Mouse (Mus musculus): ENCODE data around the gene Adgrb3. TPM values are rescaled to one million over a fixed set of nuclear protein-coding genes. Genes with fewer than 3 reads are reported as not detected.

Adgrb3 gene
- polyA plus RNA-seq, 1 experiment: 1.0 TPM

- Histone ChIP-seq H3K9me3 (replicated peaks; ENCODE audit: control insufficient read depth, insufficient read depth, low read length, poor library complexity, severe bottlenecking) (no peaks in the 10 kb centered on the region; the same call in 1 of the 2 replicates), H3K27me3 (ENCODE audit: control insufficient read depth, insufficient read depth, low read length, poor library complexity, severe bottlenecking) (no peaks in the 10 kb centered on the region), H3K4me1 (ENCODE audit: control insufficient read depth, insufficient read depth, low read length) (peaks cover 2% of the 10 kb centered on the region), H3K9ac (ENCODE audit: low read depth, poor library complexity, severe bottlenecking) (no peak overlapping the region), H3K27ac (ENCODE audit: insufficient read depth, low read length) (no peak overlapping the region), H3K36me3 (ENCODE audit: control insufficient read depth, insufficient read depth, low read length, poor library complexity, severe bottlenecking) (no peaks in the 10 kb centered on the region), H3K4me3 (ENCODE audit: low read depth, low read length) (no peak overlapping the region)
- no peak for TF ChIP-seq CTCF (IDR thresholded peaks at IDR 0.05; ENCODE audit: low read depth, low read length)
- no peak for TF ChIP-seq POLR2A (IDR thresholded peaks at IDR 0.05; ENCODE audit: insufficient read depth, low read length)
- TF ChIP-seq EP300 (IDR thresholded peaks at IDR 0.05; ENCODE audit: insufficient read depth, low read depth, low read length): no peak
Measured at GRCm38 (mm10) chr1:25185909-25186308, 643.6 kb downstream of the Adgrb3 start.

DNA sequence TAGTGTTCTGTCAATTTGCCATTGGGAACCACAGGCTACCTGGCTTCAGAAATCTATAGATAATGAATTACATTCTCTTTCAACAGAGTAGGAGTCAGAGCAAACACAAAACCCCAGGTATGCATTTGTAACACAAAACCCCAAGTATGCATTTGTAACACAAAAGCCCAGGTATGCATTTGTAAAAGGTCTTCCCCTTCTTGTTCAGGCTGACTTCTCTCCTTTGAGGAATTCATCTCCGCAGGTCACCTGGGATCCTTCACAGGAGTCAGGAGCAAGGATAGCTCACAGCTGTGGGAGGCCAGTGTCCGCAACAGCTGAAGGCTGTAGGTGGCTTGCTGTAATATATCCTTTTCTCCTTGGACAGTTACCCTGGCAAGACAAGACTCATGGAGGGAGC is 647.6 kb downstream of the Adgrb3 start:
- Histone ChIP-seq H3K4me1 (ENCODE audit: control insufficient read depth, insufficient read depth, low read length) (peaks cover 8% of the 10 kb centered on the region), H3K27ac (ENCODE audit: insufficient read depth, low read length) (no peak overlapping the region), H3K9me3 (replicated peaks; ENCODE audit: control insufficient read depth, insufficient read depth, low read length, poor library complexity, severe bottlenecking) (no peaks in the 10 kb centered on the region; the same call in 1 of the 2 replicates), H3K4me3 (ENCODE audit: low read depth, low read length) (no peak overlapping the region), H3K9ac (ENCODE audit: low read depth, poor library complexity, severe bottlenecking) (no peak overlapping the region), H3K36me3 (ENCODE audit: control insufficient read depth, insufficient read depth, low read length, poor library complexity, severe bottlenecking) (no peaks in the 10 kb centered on the region), H3K27me3 (ENCODE audit: control insufficient read depth, insufficient read depth, low read length, poor library complexity, severe bottlenecking) (no peaks in the 10 kb centered on the region)
- TF ChIP-seq EP300 (IDR thresholded peaks at IDR 0.05; ENCODE audit: insufficient read depth, low read depth, low read length): peak; percentile 87
- no peak for TF ChIP-seq CTCF (IDR thresholded peaks at IDR 0.05; ENCODE audit: low read depth, low read length)
- TF ChIP-seq POLR2A (IDR thresholded peaks at IDR 0.05; ENCODE audit: insufficient read depth, low read length): no peak

DNA sequence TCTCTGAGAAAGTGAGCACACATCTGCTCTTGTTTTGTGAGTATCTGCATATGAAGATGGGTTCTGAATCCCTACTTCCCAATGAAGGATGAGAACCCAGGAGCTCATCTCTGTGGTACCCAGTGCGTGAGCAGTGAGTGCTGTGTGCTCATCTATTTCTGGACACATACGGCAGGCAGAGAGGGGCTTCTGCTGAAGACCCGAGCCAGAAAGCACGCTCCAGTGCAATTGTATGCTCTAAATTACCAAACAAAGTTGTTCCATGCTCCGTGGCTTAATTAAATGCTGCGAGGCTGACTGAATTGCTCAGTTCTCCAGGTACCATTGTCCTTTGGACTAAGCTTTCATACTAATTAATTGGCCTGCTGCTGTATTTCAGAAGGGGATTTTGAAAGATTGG is 648.9 kb downstream of the Adgrb3 start:
- Histone ChIP-seq H3K27ac (ENCODE audit: insufficient read depth, low read length) (no peak overlapping the region), H3K9ac (ENCODE audit: low read depth, poor library complexity, severe bottlenecking) (no peak overlapping the region), H3K4me1 (ENCODE audit: control insufficient read depth, insufficient read depth, low read length) (peaks cover 8% of the 10 kb centered on the region), H3K4me3 (ENCODE audit: low read depth, low read length) (no peak overlapping the region), H3K36me3 (ENCODE audit: control insufficient read depth, insufficient read depth, low read length, poor library complexity, severe bottlenecking) (no peaks in the 10 kb centered on the region), H3K27me3 (ENCODE audit: control insufficient read depth, insufficient read depth, low read length, poor library complexity, severe bottlenecking) (no peaks in the 10 kb centered on the region), H3K9me3 (replicated peaks; ENCODE audit: control insufficient read depth, insufficient read depth, low read length, poor library complexity, severe bottlenecking) (no peaks in the 10 kb centered on the region; the same call in 1 of the 2 replicates)
- TF ChIP-seq POLR2A (IDR thresholded peaks at IDR 0.05; ENCODE audit: insufficient read depth, low read length) (no peak), CTCF (IDR thresholded peaks at IDR 0.05; ENCODE audit: low read depth, low read length) (no peak), EP300 (IDR thresholded peaks at IDR 0.05; ENCODE audit: insufficient read depth, low read depth, low read length) (no peak)

- Histone ChIP-seq H3K27me3 (ENCODE audit: control insufficient read depth, insufficient read depth, low read length, poor library complexity, severe bottlenecking) (no peaks in the 10 kb centered on the region), H3K36me3 (ENCODE audit: control insufficient read depth, insufficient read depth, low read length, poor library complexity, severe bottlenecking) (no peaks in the 10 kb centered on the region), H3K9ac (ENCODE audit: low read depth, poor library complexity, severe bottlenecking) (no peak overlapping the region), H3K27ac (ENCODE audit: insufficient read depth, low read length) (no peak overlapping the region), H3K4me3 (ENCODE audit: low read depth, low read length) (no peak overlapping the region), H3K9me3 (replicated peaks; ENCODE audit: control insufficient read depth, insufficient read depth, low read length, poor library complexity, severe bottlenecking) (no peaks in the 10 kb centered on the region; the same call in 1 of the 2 replicates), H3K4me1 (ENCODE audit: control insufficient read depth, insufficient read depth, low read length) (peaks cover 8% of the 10 kb centered on the region)
- TF ChIP-seq EP300 (IDR thresholded peaks at IDR 0.05; ENCODE audit: insufficient read depth, low read depth, low read length) (no peak), POLR2A (IDR thresholded peaks at IDR 0.05; ENCODE audit: insufficient read depth, low read length) (no peak)
Measured at GRCm38 (mm10) chr1:25179860-25180582, 649.5 kb downstream of the Adgrb3 start.

GRCm38 (mm10) chr1:25178347-25179130 is 651.0 kb downstream of the Adgrb3 start:
- Histone ChIP-seq H3K9ac (ENCODE audit: low read depth, poor library complexity, severe bottlenecking) (no peak overlapping the region), H3K4me3 (ENCODE audit: low read depth, low read length) (no peak overlapping the region), H3K4me1 (ENCODE audit: control insufficient read depth, insufficient read depth, low read length) (peaks cover 8% of the 10 kb centered on the region), H3K9me3 (replicated peaks; ENCODE audit: control insufficient read depth, insufficient read depth, low read length, poor library complexity, severe bottlenecking) (no peaks in the 10 kb centered on the region; the same call in 1 of the 2 replicates), H3K36me3 (ENCODE audit: control insufficient read depth, insufficient read depth, low read length, poor library complexity, severe bottlenecking) (no peaks in the 10 kb centered on the region), H3K27me3 (ENCODE audit: control insufficient read depth, insufficient read depth, low read length, poor library complexity, severe bottlenecking) (no peaks in the 10 kb centered on the region), H3K27ac (ENCODE audit: insufficient read depth, low read length) (no peak overlapping the region)
- TF ChIP-seq CTCF (IDR thresholded peaks at IDR 0.05; ENCODE audit: low read depth, low read length): no peak
- 0 out of 2 replicates have a peak, but pooled peaks have one; percentile 43 for TF ChIP-seq EP300 (IDR thresholded peaks at IDR 0.05; ENCODE audit: insufficient read depth, low read depth, low read length)

DNA sequence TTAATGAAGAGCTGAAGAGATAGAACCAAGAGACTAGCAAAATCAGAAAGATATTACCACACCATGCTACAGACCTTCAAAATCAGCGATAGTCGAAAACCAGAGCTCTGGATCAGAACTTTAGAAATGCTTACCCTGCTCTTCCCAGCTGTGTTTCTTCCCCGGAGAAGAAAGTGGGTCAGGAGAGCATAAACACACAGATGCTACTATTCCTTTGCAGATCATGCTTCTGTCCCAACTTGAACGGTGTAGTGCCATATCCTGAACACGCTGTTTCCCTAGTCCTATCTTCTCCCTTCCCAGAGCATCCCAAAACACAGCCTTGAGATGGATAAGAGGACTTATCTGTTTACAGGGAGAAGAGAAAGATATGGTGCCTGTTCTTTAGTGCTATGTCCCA is 662.4 kb downstream of the Adgrb3 start:
- no peak overlapping the region for H3K9ac ChIP-seq (ENCODE audit: low read depth, poor library complexity, severe bottlenecking)
- no peaks in the 10 kb centered on the region for H3K4me1 ChIP-seq (ENCODE audit: control insufficient read depth, insufficient read depth, low read length)
- H3K9me3 ChIP-seq (replicated peaks; ENCODE audit: control insufficient read depth, insufficient read depth, low read length, poor library complexity, severe bottlenecking): no peaks in the 10 kb centered on the region
- no peak for TF ChIP-seq CTCF (IDR thresholded peaks at IDR 0.05; ENCODE audit: low read depth, low read length)
- TF ChIP-seq POLR2A (IDR thresholded peaks at IDR 0.05; ENCODE audit: insufficient read depth, low read length): no peak
- no peak for TF ChIP-seq EP300 (IDR thresholded peaks at IDR 0.05; ENCODE audit: insufficient read depth, low read depth, low read length)
- H3K4me3 ChIP-seq (ENCODE audit: low read depth, low read length): no peak overlapping the region
- H3K27me3 ChIP-seq (ENCODE audit: control insufficient read depth, insufficient read depth, low read length, poor library complexity, severe bottlenecking): no peaks in the 10 kb centered on the region
- H3K27ac ChIP-seq (ENCODE audit: insufficient read depth, low read length): no peak overlapping the region
- H3K36me3 ChIP-seq (ENCODE audit: control insufficient read depth, insufficient read depth, low read length, poor library complexity, severe bottlenecking): no peaks in the 10 kb centered on the region
